In the genomic region with DNA sequence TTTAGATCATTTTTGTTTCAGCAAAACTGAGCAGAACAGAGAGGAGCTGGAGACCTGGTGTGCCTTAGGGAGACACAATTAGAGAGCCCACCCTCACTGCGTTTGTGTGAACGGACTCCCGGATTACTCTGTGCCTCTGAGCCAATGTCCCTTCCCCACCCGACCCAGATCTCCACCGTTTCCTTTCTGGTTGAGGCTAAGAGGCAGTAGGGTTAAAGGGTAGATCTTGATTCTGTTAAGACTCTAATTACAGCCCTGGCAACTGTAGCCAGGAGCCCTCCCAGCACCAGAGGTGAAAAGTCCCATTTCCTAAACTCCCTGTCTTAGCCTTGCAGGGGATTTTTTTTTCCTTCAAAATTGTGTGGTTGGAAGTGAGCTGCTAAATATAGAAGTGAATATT, we compare ENCODE assay signal across 13 mouse cellular contexts. TPM values are rescaled to one million over a fixed set of nuclear protein-coding genes. Genes with fewer than 3 reads are reported as not detected.
DNase-seq lines count a peak whose midpoint lies in the region; ATAC-seq lines count a peak whose summit lies in the region.
"Had no signal": no experiment of that assay in that cellular context is flagged by ENCODE, and none has a peak within 500 bp of the region (broad histone marks: within the 10 kb centered on the region; RNA-seq: fewer than 3 reads in every experiment).

No protein-coding gene starts in this region.

- H3K4me3 ChIP-seq in kidney, embryonic 15.5 days (replicated peaks) = no peak overlapping the region
- no peak overlapping the region for H3K4me3 ChIP-seq in embryonic facial prominence, embryonic 10.5 days
- H3K4me3 ChIP-seq: limb, embryonic 13.5 days; megakaryocyte, embryonic 14.5 days; neural tube, embryonic 15.5 days had no signal

- ATAC-seq in kidney, embryonic 15.5 days (replicated peaks; ENCODE audit: low FRiP score) = no peak
- no peak for ATAC-seq in erythroblast, adult 5-6 weeks (replicated peaks; ENCODE audit: low FRiP score, poor library complexity, severe bottlenecking)

- peak; percentile 94 for DNase-seq in heart, adult 11 months
- no peak for DNase-seq in heart, postnatal 25 days (ENCODE audit: low spot score)
- no peak for DNase-seq in kidney, adult 18-20 months
- peak; percentile 30 for DNase-seq in embryonic facial prominence, embryonic 10.5 days (ENCODE audit: low spot score)
- peak; percentile 34 to 57 for DNase-seq in kidney, postnatal 25 days
- DNase-seq: cerebellum, postnatal 14 days; lung, adult 2 months; thymus, postnatal 4 days had no signal

- H3K36me3 ChIP-seq in kidney, embryonic 15.5 days = 0 out of 2 replicates have a peak, but pooled peaks cover 3% of the 10 kb centered on the region
- no peaks in the 10 kb centered on the region for H3K36me3 ChIP-seq in embryonic facial prominence, embryonic 10.5 days (replicated peaks)
- H3K36me3 ChIP-seq: neural tube, embryonic 15.5 days had no signal

- H3K9ac ChIP-seq in kidney, embryonic 15.5 days = no peak overlapping the region
- H3K9ac ChIP-seq: limb, embryonic 13.5 days; neural tube, embryonic 15.5 days had no signal

- intact Hi-C loops in heart, postnatal 25 days (cut with DNase I) = no loop called here

- peak overlapping the region; percentile 1; the same call in 1 of the 2 replicates for H3K4me2 ChIP-seq in kidney, embryonic 15.5 days
- H3K4me2 ChIP-seq: limb, embryonic 13.5 days; neural tube, embryonic 15.5 days had no signal

- H3K4me1 ChIP-seq in kidney, embryonic 15.5 days = peaks cover 47% of the 10 kb centered on the region
- H3K4me1 ChIP-seq in embryonic facial prominence, embryonic 10.5 days = peaks cover 51% of the 10 kb centered on the region
- H3K4me1 ChIP-seq: megakaryocyte, embryonic 14.5 days had no signal

- peak overlapping the region; percentile 63 for H3K27ac ChIP-seq in kidney, embryonic 15.5 days
- no peak overlapping the region; the same call in 1 of the 2 replicates for H3K27ac ChIP-seq in embryonic facial prominence, embryonic 10.5 days (replicated peaks)
- H3K27ac ChIP-seq: limb, embryonic 13.5 days; neural tube, embryonic 15.5 days had no signal

- 21% methylated on average over 5 of the region's 5 CpGs for WGBS in kidney, embryonic 15.5 days
- WGBS in embryonic facial prominence, embryonic 10.5 days = 6% methylated on average over 5 of the region's 5 CpGs

- H3K27me3 ChIP-seq in kidney, embryonic 15.5 days = no peaks in the 10 kb centered on the region
- no peaks in the 10 kb centered on the region for H3K27me3 ChIP-seq in embryonic facial prominence, embryonic 10.5 days (replicated peaks; ENCODE audit: low read depth, poor library complexity, severe bottlenecking)
- H3K27me3 ChIP-seq: limb, embryonic 13.5 days; neural tube, embryonic 15.5 days had no signal

- H3K9me3 ChIP-seq in kidney, embryonic 15.5 days (replicated peaks) = no peaks in the 10 kb centered on the region
- H3K9me3 ChIP-seq in embryonic facial prominence, embryonic 10.5 days = no peaks in the 10 kb centered on the region
- H3K9me3 ChIP-seq: limb, embryonic 13.5 days; megakaryocyte, embryonic 14.5 days; neural tube, embryonic 15.5 days had no signal

RNA-seq across cellular contexts. Expression of a gene that starts 47.1 kb away (rescaled TPM):
- total RNA-seq in heart, postnatal 25 days (2021) = 10 to 100 TPM; 44.6 to 50.0 TPM
- polyA plus RNA-seq in kidney, embryonic 15.5 days (2015; fragmentation: Nextera tagmentation; extraction: Ambion mirVana) = 33.5 and 36.2 TPM in 2 replicates
- polyA plus RNA-seq in embryonic facial prominence, embryonic 10.5 days (2016; fragmentation: Nextera tagmentation; extraction: Ambion mirVana) = 30.0 and 31.0 TPM in 2 replicates
- not detected in 2 replicates for total RNA-seq in erythroblast, adult 5-6 weeks (2015; ENCODE audit: low replicate concordance)
- total RNA-seq in erythroblast, adult 5-6 weeks (2017; ENCODE audit: low replicate concordance) = not detected in 2 replicates

Comparison
In these comparisons a context has a peak if more than half of its experiments do, and no peak if none do; other contexts are left out.
1. DNase-seq: peak in heart, adult 11 months (single experiment), embryonic facial prominence, embryonic 10.5 days (single experiment) and kidney, postnatal 25 days (2 of 2); none in heart, postnatal 25 days (single experiment) and kidney, adult 18-20 months (single experiment).
2. RNA of a gene that starts 47.1 kb away (total RNA-seq): 44.6 to 50.0 TPM in heart, postnatal 25 days; not detected in erythroblast, adult 5-6 weeks; every median in the first group is over 10 times any median in the second.